Mouse (Mus musculus) fibroblast of lung, adult 2 months (primary cell): ENCODE results near the gene Acot7.
A peak's percentile ranks its signal among the peaks of the same experiment; 100 is the strongest.
"Not testable (repeated sequence)": the region's sequence is repeated elsewhere in the genome, so short reads cannot be mapped to it uniquely, and the experiment has no call there.

Experiments used
- DNase-seq: peaks from one replicate; pipeline ENCODE4 v3.0.0-alpha.2; 2011; ENCODE audit warnings: low read depth

Acot7 gene

GRCm38 (mm10) chr4:152206199-152206598 lies 28.3 kb downstream of the Acot7 start:
- DNase-seq = no peak

- no peak for DNase-seq
Observed at GRCm38 (mm10) chr4:152209623-152210022, 31.7 kb downstream of the Acot7 start.

- no peak for DNase-seq
Observed at GRCm38 (mm10) chr4:152212091-152212505, 34.2 kb downstream of the Acot7 start.

- DNase-seq = no peak
Observed at GRCm38 (mm10) chr4:152212531-152212930, 34.6 kb downstream of the Acot7 start.

- no peak for DNase-seq
Observed at GRCm38 (mm10) chr4:152212974-152213373, 35.0 kb downstream of the Acot7 start.

- peak; percentile 53 for DNase-seq
Observed at GRCm38 (mm10) chr4:152213760-152214480, 36.0 kb downstream of the Acot7 start.

GRCm38 (mm10) chr4:152214871-152215415 lies 37.0 kb downstream of the Acot7 start:
- no peak for DNase-seq

- no peak for DNase-seq
Observed at GRCm38 (mm10) chr4:152219591-152219990, 41.7 kb downstream of the Acot7 start.

GRCm38 (mm10) chr4:152220771-152221410 lies 43.0 kb downstream of the Acot7 start:
- DNase-seq = no peak

GRCm38 (mm10) chr4:152221411-152221887 lies 43.5 kb downstream of the Acot7 start:
- DNase-seq = peak; percentile 69

- no peak for DNase-seq
Observed at GRCm38 (mm10) chr4:152222111-152222510, 44.2 kb downstream of the Acot7 start.

GRCm38 (mm10) chr4:152222513-152222912 lies 44.6 kb downstream of the Acot7 start:
- no peak for DNase-seq

- DNase-seq = no peak
Observed at GRCm38 (mm10) chr4:152224156-152224555, 46.2 kb downstream of the Acot7 start.

- DNase-seq = peak; percentile 89
Observed at GRCm38 (mm10) chr4:152226901-152227486, 49.1 kb downstream of the Acot7 start.

- no peak for DNase-seq
Observed at GRCm38 (mm10) chr4:152227749-152228527, 50.0 kb downstream of the Acot7 start.

- DNase-seq = not testable (repeated sequence)
Observed at GRCm38 (mm10) chr4:152230331-152230730, 52.4 kb downstream of the Acot7 start.

GRCm38 (mm10) chr4:152231326-152231725 lies 53.4 kb downstream of the Acot7 start:
- DNase-seq = no peak

GRCm38 (mm10) chr4:152232411-152232903 lies 54.5 kb downstream of the Acot7 start:
- DNase-seq = no peak

GRCm38 (mm10) chr4:152239974-152240373 lies 62.0 kb downstream of the Acot7 start:
- DNase-seq = no peak

GRCm38 (mm10) chr4:152243241-152243891 lies 65.4 kb downstream of the Acot7 start:
- DNase-seq = no peak

- no peak for DNase-seq
Observed at GRCm38 (mm10) chr4:152243969-152244368, 66.0 kb downstream of the Acot7 start.
